Mouse (Mus musculus) ES-E14 (cell line): Measurements from ENCODE around the gene Rgs7.

Source experiments
- CHD2 ChIP-seq: IDR thresholded peaks from 2 replicates; pipeline ENCODE4 v1.6.1; 2014; ENCODE audit warnings: mild to moderate bottlenecking, low read depth, low read length, inconsistent platforms
- HCFC1 ChIP-seq: IDR thresholded peaks from 2 replicates; pipeline ENCODE4 v1.6.1; 2012; ENCODE audit warnings: low read length, inconsistent platforms, borderline replicate concordance; ENCODE audit not compliant: insufficient read depth
- MAFK ChIP-seq: IDR thresholded peaks from 2 replicates; pipeline ENCODE4 v1.6.1; 2014; ENCODE audit warnings: mild to moderate bottlenecking, low read depth, low read length, inconsistent platforms; ENCODE audit not compliant: insufficient read depth
- ZC3H11A ChIP-seq: IDR thresholded peaks from 2 replicates; pipeline ENCODE4 v1.6.1; 2012; ENCODE audit warnings: low read depth, mild to moderate bottlenecking, inconsistent platforms, low read length, borderline replicate concordance
- ZNF384 ChIP-seq: IDR thresholded peaks from 2 replicates; pipeline ENCODE4 v1.6.1; 2012; ENCODE audit warnings: low read depth, low read length, inconsistent platforms

- TF ChIP-seq HCFC1 (no peak), ZNF384 (no peak), MAFK (no peak), CHD2 (no peak), ZC3H11A (no peak)
These were observed 386.9 kb downstream of the Rgs7 start for GRCm38 (mm10) chr1:175105426-175105825.
